Mouse (Mus musculus) myocyte (in vitro differentiated cells): Measurements from ENCODE around the gene Gm11111.

ENCODE experiments used
- CEBPB ChIP-seq: IDR thresholded peaks from 2 replicates; pipeline ENCODE4 v1.6.1; 2011; ENCODE audit warnings: mild to moderate bottlenecking, moderate library complexity; ENCODE audit not compliant: poor library complexity, insufficient read depth, severe bottlenecking
- POLR2A ChIP-seq: IDR thresholded peaks from one replicate; pipeline ENCODE4 v1.6.1; 2011; ENCODE audit warnings: low read depth, mild to moderate bottlenecking, control low read depth, moderate library complexity; ENCODE audit not compliant: insufficient read length

- no peak for TF ChIP-seq CEBPB
- TF ChIP-seq POLR2A: no peak
These were observed 11.2 kb upstream of the Gm11111 start for GRCm38 (mm10) chr5:98541333-98541732.
